Mouse (Mus musculus) monocyte, adult 5-6 weeks (primary cell): ENCODE results near the gene Vta1. TPM values are rescaled to one million over a fixed set of nuclear protein-coding genes. Genes with fewer than 3 reads are reported as not detected.

Experiments used
- ATAC-seq: fragments of 153-309, 156-312 bp; replicated peaks from 2 replicates; pipeline ENCODE4 v1.8.0; 2017; ENCODE audit warnings: mild to moderate bottlenecking; ENCODE audit not compliant: low TSS enrichment, insufficient number of reproducible peaks, severe bottlenecking, poor library complexity, low FRiP score
- total RNA-seq: library from RNA; stranded (forward); fragments of 200-1000, 200-491, 200-594 nt; gene quantifications from 3 replicates; pipeline ENCODE4 v1.2.3, GENCODE M21; 2017

Vta1 gene
- total RNA-seq: 60.8 to 137 TPM (median 65.9 TPM) in 3 replicates

DNA sequence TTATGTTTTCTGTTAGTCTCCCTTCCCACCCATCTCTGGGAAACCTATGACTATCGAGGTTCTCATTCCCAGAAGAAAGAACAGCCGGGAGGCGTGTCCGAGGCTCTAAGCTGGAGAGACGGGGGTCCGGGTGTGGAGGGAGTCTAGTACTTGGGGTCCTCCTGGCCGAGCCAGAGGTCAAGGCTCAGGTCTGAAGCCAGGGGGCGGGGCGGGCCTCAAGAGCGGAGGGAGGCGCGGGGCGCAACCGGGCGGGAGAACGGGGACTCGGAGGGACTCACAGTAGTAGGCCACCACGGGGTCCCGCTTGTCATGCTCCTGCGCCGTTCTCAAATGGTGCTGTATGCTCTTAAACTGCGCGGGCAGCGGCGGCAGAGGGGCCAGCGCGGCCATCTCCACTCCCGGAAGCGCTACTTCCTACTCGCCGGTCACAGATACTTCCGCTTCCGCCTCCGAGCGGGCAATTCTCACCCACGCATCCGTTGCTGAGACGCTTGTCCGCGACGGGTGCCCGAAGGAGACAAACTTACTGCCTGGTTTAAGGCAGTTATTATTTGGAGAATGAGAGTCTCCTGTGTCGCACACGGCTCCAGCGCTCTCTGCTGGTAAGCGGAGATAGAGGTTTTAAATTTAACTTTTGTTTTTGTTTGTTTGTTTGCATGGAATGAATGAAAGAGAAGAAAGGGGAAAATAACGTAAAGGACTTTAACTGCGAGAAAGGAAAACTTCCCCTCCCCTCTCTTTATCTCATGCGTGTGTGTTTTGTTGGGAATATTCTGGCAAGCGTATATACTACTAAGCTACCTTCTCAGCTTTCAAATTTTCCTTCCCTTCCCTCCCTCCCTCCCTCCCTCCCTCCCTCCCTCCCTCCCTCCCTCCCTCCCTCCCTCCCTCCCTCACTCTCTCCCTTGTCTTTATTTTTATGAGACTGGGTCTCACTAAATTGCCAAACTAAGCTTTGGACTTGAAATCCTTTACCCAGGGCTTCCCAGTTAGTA, at the start of gene Vta1, which contains the start of gene Nmbr:
Vta1 (minus strand) TSS at position 489 of the 995 bp plus-strand sequence.
Nmbr (plus strand) TSS at position 520 of the 995 bp plus-strand sequence.
- ATAC-seq: peak; percentile 99

DNA sequence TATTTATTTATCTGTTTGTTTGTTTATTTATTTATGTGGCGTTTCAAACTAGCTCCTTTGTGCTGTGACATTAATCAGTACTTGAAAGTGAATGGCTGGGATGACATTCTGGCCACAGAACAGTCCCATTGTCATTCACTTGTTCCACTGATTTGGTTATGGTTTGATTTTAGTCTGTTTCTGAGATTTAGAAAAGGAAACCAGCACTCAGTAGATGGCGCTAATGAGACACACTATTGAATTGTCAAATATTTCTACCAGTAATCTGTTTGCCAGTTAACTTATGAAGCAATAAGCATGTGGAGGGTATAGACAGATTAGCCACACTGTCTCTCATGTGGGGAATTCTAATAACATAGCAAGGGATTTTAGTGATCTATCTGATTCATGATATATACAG, 28.9 kb upstream of the Vta1 start:
- ATAC-seq: no peak

- ATAC-seq: no peak
Measured at GRCm38 (mm10) chr10:14725671-14726070, 20.3 kb upstream of the Vta1 start.

DNA sequence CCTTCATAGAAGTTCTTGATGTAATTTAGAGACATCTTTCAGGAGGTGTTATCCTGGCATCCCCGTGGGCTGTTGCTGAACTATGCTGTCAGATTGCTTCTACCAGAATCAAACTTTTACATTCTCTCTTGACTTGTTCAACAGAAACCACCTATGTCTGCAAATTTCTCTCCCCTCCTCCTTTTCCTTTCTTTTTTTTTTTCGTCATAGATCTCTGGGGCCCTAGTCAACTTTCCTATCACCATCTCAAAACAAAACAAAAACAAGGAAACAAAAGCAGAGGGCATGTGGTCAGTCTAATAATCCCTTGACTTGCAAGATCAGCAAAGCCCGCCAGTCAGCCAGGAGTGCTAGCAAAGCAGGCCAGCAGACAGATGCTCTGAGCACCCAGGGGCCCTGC, 12.8 kb upstream of the Vta1 start, which contains the start of gene Gje1:
Gje1 (minus strand) TSS at position 101 of the 400 bp plus-strand sequence.
- ATAC-seq: no peak

GRCm38 (mm10) chr10:14703830-14704420, 1.4 kb downstream of the Vta1 start:
- ATAC-seq: no peak

DNA sequence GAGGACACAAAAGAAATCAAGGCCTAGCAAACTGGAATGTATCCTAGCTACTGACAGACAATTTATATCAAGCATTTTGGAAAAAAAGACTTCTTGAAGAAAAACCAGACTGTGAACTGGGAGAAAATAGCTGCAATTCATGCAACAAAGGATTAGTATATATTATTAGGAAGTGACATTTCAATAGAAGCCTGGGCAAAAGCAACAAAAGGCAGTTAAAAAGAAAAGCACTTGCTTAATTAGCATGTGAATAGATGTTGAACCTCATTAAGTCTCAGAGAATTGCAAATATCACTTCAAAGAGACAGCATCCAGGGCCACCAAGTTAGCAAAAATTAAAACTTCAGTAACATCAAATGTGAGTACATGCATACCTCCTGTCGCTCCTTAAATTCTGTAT, 2.1 kb downstream of the Vta1 start:
- ATAC-seq: no peak

DNA sequence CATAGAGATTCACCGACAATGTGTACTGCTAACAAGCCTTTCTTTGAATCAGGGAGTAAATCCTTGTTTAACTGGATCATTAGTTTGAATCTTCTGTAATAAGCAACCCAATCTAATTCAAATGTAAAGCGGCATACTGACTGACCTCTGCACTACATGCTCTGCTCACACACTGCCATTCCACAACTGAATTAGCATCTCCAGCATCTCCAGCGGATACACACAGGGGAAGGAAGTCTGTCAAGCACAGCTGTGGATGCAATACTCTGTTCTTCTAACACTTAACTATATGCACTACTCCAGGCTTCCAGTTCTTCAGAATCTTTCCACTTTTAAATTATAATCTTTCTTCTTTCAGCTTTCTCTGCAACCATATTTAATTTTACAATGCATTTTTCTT, 15.0 kb downstream of the Vta1 start:
- no peak for ATAC-seq

DNA sequence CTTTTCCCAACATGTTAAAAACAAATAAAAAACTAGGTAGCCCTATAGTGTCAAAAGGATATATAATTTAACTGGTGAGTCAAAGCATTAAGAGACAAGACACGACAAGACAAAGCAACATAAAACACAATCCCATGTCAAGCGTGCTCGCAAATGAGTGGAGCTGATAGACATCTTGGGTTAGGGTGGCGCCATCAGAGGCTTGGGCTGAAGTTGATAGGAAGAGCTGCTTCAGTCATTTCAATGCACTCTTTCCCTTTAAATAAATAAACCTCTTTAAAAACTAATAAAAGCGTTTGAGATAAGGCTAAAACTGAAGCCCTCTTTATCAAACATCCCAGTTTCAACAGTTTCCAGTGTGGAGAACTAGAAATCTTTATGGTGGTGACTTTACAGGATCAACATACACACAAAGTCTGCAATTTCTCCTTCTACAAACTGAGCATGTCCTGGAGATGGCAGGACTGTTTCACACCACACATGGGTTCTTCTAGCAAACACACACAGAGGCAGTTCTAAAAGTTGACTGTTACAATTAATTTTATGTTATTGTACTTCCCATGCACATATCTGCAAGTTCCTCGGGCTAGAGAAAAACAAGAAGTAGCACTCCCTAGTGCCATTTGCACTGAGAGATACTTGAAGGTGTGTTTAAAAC, 16.4 kb downstream of the Vta1 start:
- no peak for ATAC-seq

- no peak for ATAC-seq
Measured at GRCm38 (mm10) chr10:14685663-14686062, 19.7 kb downstream of the Vta1 start.

DNA sequence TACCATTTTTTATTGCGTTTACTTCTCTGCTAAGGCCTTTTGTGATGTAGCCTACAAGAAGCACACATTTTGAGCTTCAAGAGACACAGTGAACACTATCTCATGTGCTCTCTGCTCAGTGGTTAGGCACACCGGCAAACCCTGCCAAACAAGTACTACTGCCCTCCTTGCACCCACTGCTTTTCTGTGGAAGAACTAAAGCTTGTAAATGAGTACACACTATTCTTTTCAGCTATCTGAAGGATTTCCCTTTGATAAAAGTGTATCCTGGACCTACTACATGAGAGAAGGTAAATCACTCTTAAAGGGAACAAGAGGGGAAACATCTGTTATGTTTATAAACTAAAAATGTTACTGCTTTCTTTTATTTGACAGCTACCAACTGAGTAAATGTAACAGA, 39.2 kb downstream of the Vta1 start:
- no peak for ATAC-seq

DNA sequence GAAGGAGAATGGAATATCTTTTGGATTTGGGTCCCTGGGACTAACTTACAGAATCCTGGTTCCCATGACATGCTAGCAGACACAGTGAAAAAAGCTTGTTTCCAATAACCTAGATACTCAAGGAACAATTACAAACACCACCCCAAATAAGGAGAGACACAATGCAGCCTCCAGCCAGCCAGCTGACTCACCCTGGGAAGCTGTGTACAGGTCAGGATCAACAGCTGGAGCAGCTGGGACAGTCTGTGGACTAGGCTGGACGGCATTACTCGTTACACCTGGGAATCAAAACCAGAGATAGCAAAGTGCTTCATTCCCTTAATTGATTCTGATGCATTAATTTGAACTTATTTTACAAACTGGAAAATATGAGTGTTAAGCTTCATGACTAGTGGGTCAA, 44.5 kb downstream of the Vta1 start:
- ATAC-seq: no peak

- ATAC-seq: no peak
Measured at GRCm38 (mm10) chr10:14639635-14640034, 65.7 kb downstream of the Vta1 start.

DNA sequence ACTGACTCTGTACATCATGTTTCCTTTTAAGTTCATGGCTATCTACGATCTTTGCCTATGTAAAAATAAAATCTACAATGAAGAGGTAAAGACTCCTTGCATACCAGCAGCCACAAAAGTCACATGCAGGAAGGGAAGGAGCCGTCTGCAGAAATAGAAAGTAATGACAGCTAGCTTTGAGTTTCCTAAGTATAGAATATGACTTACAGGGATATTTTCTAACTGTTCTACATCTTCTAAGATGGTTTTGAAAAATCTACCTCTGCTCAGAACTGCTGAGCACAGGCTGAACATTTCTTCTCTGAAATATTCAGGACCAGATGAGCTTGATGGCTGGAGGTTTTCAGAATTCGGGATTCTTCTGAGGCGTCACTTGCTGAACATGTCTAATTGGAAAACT, 66.3 kb downstream of the Vta1 start:
- ATAC-seq: no peak

- no peak for ATAC-seq
Measured at GRCm38 (mm10) chr10:14625706-14626105, 79.7 kb downstream of the Vta1 start.

- ATAC-seq: no peak
Measured at GRCm38 (mm10) chr10:14619156-14619555, 86.2 kb downstream of the Vta1 start.

GRCm38 (mm10) chr10:14618301-14618700, 87.1 kb downstream of the Vta1 start:
- no peak for ATAC-seq

DNA sequence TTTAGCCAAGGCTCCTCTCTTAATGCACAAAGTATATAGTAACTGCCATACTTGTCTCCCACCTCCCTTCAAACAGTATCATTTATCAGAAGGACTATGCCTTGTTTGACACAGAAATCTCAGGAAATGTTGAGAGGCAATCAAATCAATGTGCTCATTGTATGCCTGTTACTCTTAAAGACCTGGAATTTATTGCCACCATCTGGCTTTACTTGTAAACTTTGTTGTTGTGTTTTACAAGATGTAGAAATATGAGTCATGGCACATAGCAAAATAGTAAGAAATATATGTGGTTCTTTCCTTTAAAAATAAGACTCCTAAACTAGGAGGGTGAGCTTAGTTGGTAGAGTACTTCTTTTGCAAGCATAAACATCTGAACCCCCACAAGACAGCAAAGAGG, 89.9 kb downstream of the Vta1 start:
- no peak for ATAC-seq

DNA sequence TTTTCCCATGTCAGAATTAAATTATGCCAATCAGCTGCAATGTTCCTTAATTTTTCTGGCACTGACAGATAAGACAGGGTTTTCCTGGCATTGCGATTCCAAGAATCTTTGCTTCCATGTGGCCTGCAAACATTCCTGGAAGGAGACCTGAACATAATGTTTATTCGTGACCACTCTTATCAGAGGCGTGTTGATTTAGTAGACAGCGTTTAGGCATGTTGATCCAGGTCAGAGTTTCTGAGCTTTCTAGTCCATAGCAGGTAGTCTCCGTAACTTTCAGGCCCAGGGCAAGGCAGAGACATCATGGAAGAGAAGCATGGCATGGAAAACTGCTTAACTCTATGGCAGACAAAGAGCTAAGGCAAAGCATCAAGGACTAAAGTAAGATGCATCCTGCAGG, 97.8 kb downstream of the Vta1 start:
- ATAC-seq: no peak
